Mouse (Mus musculus) right cerebral cortex, postnatal 10 days (tissue): ENCODE data around the gene Zp1.
A peak's percentile ranks its signal among the peaks of the same experiment; 100 is the strongest.

ENCODE experiments used
- DNase-seq, 2 experiments: peaks; one replicate each; pipeline ENCODE4 v3.0.0; 2021; ENCODE audit warnings: low spot score in 2 of 2

Gene Zp1

DNA sequence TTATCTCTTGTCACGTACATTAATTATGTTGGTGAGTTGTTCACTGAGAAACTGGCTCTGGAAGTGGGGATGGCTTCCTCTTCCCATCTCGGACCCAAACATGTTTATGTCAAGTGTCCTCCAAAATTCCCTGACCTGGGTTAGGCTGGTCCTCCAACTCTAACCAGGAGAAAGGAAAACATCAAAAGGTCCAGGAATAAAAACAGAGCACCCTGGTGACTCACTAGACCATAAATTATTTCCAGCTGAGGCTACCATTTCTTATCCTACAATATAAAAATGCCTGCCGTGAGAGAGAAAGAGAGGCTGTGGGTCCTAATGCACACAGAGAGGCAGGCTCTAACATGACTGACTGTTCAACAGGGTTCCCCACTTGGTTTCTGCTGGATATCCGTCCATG, 3.8 kb upstream of the Zp1 start:
- no peak for DNase-seq

DNA sequence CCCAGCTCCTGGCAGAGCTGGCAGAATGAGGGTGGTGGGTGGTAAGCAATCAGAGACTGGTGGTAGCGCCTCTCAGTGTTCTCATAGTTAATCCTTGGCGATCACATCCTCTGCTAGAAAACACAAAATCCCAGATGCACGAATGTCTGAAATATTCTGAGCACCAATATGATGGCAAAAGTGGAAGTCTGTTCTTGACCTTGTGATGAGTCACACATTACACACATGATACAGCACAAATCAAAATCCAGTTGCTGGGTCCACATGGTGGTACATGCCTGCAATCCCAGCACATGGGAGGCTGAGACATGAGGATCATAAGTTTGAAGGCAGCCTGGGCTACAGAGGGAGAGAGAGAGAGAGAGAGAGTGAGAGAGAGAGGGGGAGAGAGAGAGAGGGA, 626 bp upstream of the Zp1 start:
- DNase-seq: no peak

DNA sequence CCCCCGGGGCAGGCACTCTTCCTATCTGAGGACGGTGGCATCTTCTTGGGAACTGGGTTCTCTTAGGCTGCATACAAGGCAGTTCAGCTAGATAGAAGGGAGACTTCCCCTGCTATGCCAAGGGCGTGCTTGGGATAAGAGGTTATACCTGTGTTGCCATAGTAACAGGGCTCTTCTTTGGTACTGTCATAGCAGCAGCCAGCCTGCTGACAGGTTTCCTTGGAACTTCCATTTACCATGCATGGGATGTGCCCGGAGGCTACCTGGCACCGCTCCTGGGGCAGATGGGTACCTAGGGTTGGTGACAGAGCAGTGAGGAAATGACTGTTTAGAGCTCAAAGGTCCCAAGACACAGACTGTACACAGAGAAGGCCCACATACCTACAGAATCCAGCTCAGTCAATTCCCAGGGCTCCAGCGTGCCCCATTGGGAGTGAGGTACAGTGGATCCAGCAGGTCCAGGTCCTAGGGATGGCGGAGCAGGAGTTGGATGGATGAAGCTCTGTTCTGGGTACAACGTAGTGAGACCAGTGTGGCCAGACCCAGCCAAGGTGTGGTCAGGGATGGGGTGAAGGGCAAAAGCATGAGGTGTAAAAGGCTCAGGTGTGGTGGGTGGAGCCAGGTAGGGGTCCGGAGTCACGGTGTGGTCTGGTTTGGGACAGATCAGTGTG, 2.0 kb downstream of the Zp1 start:
- DNase-seq: no peak

DNA sequence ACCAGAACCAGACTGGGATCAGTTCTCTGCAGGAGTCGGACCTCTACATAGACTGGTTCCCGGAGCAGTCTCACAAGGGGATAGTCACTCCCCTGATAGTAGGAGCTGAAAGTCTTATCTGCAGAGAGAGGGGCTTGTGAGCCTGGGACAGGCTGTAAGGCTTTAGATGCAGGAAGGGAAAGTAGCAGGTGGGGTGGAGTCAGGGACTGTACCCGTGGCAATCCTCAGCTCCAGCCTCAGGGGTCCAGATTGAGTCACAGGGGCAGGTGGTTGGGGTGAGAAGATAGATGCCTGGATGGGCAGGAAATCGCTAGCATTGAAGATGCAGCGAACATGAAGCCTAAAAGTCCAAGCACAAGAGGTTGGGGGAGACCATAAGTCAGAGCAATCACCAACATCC, 3.9 kb downstream of the Zp1 start:
- DNase-seq: no peak

DNA sequence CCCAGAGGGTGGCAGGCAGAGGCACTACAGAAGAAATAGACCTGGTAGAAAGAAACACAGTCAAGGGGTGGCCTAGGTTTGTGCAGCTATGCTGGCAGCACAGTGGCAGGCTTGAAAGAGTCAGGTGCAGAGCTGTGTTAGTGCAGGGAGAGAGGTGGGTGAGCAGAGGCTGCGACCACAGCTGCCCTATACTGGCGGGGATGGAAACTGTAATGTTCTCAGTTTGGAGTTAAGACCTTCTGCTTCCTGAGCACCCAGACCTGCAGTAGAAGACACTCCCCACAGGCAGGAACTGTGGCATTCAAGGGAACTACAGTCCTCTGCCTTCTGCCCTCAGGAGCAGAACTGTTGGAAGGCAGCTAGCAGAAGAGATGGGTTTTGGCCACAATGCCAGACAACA, 5.6 kb downstream of the Zp1 start:
- no peak for DNase-seq

DNA sequence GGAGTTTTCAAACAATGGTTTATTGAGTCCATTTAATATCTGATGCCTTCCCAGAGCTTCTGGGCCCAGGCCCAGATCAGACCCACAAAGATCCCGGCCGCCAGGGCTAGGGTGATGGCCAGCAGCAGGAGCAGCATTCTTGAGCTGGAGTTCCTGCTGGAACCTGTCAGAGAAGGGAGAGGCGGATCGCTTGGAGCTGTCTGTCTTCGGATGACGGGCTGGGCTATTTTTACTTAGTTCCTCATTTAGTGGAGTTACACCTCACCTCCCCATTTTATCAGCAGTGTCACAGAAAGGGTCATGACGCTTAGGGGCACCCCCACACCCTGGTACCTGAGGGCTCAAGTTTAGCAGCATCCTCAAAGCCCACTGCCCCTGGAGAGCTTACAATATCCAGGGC, 6.1 kb downstream of the Zp1 start:
- no peak for DNase-seq

DNA sequence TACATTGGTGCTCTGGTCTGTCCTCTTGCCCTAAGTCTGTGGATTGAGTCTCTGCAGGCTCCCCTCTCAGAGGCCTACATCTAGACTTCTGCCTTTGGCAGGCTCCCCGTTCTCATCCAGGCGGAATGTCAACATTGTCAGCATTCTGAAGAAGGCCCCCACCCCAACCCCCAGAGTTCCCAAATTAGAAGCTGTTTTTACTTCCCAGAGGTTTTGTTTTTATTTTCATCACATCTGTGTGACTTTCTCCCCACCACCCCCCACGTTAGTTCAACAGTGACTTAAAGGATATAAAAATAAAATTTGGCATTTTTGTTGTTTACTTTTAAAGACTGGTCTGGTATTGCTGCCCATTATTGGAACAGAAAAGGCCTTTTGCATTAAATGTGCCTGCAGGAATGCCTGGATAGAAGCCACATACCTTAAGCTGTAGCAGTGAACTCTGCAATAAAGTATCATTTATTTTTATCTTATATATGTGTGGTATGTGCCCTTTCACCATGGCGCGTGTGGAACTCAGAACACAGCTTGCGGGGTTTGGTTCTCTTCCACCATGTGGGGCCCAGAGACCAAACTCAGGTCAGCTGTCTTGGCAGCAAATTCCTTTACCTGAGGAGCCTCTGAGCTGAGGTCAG, 11.2 kb downstream of the Zp1 start:
- no peak for DNase-seq

DNA sequence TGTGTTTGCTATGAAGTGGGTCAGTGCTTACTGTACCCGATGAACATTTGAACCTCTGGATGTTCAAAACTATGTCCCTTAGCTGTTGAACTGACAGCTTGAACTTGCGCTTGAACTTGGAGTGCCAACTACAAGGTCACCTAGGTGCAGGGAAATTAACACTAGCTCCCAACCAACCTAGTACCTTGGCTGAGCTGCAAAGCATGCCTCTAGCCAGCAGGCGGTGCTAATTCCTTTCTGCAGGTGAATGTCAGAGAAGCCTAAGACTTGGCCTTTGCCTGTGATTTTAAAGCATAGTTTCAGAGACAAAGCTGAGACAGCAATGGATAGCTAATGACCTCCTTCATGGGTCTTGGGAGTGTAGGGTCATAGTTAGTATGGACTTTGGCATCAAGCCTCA, 12.5 kb downstream of the Zp1 start:
- DNase-seq: peak; percentile 59 to 72

DNA sequence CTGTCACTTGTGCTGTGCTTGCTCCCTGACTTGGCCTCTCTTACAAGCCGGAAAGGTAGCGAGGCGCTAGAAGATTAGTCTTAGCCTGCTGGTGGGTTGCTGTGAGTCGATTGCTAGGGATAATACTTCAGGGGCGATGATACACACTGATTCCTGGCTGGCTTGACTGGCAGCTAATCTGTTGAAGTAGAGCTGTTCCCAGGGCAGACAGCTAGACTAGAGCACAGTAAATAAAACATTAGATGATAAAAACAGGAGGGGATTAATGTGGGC, 14.8 kb downstream of the Zp1 start:
- no peak for DNase-seq

DNA sequence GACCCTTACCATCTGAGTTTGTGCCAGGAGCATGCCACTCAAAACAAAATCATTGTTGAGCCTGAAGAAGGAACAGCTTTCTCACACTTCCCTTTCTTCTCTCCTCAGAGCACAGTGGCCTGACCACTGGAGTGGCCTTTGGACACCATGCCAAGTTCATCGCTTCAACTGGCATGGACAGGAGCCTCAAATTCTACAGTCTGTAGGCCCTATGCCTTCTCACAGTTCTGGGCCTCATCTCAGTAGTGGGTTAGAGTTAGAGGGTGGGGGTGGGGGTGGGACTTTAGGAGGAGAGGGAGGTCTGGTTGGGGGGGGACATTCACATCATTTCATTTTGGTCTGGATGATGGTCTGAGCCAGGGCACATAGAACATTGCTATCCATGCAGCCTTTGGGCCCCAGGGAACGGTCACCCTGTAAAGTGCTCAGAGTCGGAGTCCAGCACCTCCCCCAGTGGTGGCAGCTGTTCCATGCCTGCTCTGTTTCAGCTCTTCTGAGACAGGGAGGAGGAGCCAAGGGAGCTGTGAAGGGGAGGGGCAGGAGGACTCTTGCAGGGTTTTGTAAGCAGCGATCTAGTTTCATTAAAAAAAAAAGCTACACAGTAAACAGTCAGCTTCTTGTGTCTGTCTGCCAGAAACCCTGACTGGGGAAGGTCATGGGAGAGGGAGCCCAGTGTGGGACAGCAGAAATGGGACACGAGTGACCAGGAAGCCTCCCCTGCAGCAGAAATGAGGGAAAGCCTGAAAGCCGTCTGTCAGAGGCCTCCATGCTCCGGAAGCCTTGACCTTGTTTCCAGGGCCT, 15.3 kb downstream of the Zp1 start:
- peak; percentile 64 to 80 for DNase-seq

DNA sequence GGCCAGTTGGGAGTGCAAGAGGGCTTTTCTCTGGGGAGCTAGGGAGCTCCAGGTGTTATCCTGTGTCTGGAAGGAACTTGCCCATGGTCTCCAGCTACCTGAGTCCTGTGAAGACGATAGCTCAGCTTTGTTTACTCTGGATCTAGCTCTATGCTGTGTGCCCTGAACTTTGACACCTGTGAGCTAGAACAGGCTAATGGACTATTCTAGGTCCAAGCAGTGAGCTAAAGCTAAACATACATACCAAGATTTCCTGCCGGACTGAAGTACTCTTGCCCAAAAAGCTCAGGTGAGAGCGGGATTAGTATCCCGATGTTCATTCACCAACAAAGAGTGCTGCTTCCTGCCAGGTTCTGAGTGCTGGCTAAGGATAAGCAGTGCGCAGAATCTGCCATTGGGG, 15.9 kb downstream of the Zp1 start:
- DNase-seq: no peak

DNA sequence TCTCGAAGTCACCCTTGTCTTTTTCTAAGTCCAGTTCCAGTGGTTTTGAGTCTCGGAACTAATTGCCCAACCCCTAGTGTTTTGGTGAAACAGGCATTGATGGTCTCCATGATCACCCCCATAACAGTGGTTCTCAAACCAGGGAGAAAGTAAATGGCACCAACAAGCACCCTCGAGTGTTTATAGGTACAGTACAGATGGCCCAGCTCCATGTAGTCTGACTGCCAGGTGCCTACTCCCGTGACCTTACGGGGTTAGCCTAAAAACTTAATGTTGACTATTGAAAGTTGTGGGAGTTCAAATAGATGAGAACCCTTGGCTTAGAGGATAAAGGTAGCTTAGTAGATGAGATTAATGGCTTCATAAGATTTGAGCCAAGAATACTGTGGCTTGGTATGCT, 19.4 kb downstream of the Zp1 start:
- no peak for DNase-seq

DNA sequence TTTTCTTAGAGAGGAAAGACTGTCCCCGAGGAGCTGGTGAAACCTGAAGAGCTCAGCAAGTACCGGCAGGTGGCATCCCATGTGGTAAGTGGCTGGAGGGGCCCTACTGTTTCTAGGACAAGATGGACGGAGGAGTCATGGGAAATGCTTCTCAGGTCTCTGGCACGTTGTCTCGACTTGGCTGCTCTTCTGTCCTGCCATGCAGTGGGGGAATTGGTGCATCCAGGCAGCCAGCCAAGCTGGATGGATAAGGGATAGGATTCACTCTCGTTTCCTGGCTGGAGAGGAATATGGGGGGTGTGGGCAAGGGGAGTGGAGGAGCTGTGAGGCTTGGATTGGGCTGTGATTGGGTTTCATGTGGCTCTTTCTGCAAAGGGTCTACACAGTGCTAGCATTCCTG, 20.1 kb downstream of the Zp1 start:
- DNase-seq: peak; percentile 46 to 54

DNA sequence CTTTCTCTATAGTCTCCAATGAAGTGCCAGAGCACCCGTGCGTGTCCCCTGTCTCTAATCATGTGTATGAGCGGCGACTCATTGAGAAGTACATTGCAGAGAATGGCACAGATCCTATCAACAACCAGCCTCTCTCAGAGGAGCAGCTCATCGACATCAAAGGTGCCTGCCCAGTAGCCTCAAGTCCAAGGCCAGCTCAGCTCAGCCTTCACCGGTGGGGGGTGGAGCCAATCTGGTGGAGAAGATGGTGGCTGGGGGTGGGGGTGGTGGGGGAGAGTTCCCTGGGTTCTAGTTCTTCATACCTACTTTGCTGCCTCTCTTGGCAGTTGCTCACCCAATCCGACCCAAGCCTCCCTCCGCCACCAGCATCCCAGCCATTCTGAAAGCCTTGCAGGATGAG, 22.9 kb downstream of the Zp1 start:
- DNase-seq: no peak

DNA sequence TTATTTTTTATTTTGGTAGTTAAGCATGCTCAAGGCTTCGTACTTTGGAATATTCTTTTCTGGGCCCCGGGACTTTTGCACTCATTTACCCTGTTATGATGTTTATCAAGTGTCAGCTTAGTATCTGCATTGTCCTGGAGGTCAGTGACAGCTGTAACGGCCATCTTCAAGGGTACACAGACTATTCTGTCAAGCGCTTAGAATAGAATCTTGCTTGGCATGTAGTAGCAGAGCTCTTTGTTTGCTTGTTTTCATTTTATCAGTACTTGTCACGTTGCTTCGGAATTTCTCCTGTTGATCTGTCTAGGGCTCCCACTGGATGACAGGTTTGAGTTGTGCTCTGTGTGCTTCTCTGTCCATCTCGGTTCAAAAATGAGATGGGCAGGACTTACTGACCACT, 23.6 kb downstream of the Zp1 start:
- DNase-seq: no peak

DNA sequence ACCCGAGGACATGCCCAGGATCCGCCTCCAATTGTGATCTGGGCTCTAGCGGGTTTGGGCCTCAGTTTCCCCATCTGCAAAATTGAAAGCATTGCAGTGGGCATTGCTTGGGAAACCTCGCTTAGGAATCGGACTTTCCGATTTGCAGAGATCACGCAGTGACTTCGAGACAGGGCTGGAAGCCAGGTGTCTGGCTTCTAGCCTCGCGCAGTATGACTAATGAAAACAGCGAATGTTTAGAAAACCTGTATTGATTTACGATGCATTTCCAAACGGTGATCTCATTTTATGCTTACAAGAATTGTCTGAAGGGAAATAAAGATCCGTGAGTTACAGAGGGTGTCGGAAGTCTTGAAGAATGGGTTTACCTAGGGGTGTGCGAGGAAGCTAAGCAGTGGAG, 24.7 kb downstream of the Zp1 start:
- no peak for DNase-seq

DNA sequence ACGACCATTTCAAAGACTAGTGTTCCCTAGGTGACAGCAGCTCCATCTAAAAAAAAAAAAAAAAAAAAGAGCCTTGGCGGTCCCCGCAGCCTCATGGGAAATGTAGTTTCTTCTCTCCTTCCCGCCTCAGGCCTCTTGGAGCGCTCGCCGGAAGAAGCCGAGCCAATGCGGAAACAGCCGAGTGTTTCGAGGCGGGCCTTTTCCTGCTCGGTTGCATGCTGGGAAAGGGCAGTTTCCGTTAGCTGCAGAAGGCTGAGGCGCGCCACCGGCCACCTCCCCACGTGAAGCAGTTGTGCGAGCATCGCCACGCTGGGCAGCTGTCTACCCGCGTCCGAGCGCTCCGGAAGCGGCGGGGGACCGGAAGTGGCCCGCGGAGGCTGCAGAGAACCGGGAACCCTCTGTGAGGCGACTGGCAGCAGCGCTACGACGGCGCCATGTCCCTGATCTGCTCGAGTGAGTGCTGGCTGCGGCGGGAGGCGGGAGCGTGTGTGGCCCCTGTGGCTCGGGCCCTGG, 25.4 kb downstream of the Zp1 start, which contains the start of gene Prpf19:
Prpf19 (plus strand) TSS at position 216 of the 513 bp plus-strand sequence.
- peak; percentile 98 to 99 for DNase-seq

DNA sequence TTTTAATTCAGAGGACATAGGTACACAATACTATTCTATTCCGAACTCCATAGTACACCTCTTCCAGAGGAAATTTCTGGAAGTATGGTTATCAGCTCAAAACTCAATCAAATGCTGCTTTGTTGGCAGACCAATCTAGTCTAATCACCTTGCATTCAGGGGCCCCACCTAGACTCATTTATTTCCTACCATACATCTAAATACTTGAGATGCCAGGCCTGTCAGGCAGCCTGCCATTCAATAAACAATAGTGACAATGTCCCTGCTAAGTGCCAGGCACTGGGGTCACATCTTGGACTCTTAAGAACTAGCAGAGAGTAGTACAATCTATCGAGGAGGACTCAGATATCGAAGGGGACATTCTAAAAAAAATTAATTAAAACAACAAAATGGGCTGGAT, 28.2 kb downstream of the Zp1 start:
- no peak for DNase-seq

DNA sequence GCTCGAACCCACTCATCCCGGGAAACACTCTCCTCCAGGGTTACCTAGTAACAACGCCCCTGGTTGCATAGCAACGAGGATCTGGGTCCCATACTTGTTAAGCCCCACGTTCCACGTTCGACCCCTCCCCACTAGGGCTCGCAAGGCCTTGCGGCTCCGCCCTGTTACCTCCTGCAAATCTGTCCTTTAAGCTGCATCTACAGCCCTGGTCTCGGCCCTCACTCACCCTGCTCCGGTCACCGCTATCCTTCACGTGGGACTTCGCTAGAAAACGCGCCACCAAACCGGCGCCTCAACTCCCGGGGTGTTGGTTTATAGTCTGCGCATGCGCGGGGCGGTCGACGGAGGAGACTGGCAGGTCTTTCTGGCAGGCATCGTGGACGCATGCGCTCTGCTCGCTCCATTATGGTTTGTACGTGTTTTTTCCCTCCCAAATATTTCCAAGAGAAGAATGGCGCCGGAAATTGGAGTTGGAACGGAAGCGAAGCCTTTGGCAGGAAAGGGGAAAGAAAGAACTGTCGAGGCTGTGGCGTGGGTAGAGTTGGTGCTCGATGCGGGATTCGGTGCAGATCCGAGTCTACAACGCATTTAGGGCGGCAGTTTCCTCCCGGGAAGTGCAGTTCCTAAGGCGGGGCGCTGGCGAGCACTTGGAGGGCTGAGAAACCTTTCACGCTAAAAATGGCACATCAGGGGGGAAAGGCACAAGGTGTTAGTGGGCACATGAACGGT, 38.8 kb downstream of the Zp1 start, which contains the start of gene Tmem109:
Tmem109 (minus strand) TSS at position 576 of the 729 bp plus-strand sequence.
- peak; percentile 96 to 97 for DNase-seq

DNA sequence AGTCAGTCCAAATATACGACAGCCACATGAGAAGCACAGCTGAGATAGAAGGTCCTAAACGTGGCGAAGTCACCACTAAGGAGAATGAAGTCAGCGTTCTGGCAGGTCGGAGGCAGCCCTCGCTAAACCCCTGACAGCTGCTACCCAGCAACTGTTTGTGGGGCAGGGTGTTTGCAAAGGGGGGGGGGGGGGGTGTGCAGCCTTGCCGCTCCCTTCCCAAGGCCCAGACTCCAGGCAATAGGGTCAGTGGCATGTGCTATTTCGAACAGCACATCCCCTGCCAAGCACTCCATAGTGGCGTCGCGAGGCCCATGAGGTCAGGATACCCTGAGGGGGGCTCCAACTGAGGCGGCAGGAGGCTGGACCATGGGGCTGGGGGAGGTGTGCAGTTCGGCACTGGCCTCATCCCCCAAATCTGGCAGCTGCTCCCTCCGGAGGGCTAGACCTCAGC, 39.4 kb downstream of the Zp1 start:
- DNase-seq: no peak

DNA sequence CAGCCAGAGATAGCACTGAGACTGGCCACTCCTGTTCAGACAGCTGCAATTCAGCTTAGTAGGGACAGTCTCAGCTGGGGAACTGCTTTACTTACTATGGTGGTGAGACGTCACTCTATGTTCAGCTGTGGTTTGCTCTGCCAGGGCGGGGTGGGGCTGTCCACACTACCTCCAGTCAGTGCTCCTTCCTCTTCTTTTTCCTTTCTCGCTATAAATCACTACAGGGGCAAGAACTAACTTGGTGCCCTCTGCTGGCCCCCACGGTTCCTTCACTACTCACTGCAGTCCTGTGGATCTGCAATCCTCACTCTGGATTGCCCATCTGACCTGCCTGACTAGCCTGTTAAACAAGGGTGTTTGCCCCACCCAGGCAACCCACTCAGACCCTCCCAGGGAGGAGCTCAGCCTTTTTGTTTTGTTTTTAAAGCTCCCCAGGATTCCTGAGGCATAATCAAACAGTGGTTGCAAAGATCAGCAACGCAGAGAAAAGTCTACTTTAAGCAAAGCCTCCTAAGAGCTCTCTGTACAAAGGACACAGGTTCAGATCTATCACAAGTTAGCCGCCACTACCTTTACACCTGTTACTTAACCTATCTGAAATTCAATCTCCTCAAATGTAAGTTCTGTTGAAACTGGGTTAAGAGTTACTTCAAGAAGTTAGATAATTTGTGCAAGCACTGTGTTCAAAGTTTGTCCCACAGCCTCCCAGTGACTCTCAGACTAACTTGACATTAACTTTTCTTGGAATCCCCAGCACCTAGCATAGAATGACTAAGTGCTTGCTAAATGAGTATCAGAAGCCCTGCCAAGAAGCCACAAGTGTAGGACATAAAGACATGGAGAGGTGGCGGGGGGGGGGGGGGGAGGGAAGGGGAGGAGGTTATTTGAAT, 40.1 kb downstream of the Zp1 start:
- peak; percentile 44 to 64 for DNase-seq
